Mouse (Mus musculus): ENCODE measurements at regions not wholly inside any gene's neighbourhood (a gene's known extent, or its start where the extent isn't known, plus 50 kb on each side); places are given as distances from the start of the nearest gene placed in this dataset.
A peak's percentile ranks its signal among the peaks of the same experiment; 100 is the strongest.

DNA sequence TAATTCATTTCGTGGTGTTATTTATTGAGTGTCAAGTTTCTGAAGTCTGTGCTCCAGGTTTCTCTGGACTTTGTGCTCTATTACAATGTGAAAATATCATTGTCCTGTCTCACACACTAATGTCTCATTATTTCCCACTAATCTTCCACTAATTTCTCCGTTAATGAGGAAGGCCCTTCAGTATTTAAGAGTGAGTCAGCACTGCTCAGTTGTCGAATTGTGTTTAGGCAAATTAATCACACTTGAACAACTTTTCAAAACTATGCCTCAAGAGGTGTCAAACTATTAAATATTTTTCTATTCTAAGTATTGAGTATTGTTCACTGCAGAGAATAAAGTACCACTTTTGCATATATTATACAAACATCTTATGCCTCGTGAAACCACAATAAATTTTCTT lies 1467.2 kb downstream of the D3Ertd751e start:
- no peaks in the 10 kb centered on the region for H3K4me1 ChIP-seq (ENCODE audit: control insufficient read depth in 1 of 2, insufficient read depth in 2 of 2, low read length in 2 of 2)
- H3K9me3 ChIP-seq (replicated peaks; ENCODE audit: insufficient read depth, low read length) = no peaks in the 10 kb centered on the region
- H3K27me3 ChIP-seq (ENCODE audit: control insufficient read depth in 1 of 2, insufficient read depth in 2 of 2, low read length in 2 of 2) = no peaks in the 10 kb centered on the region
- H3K9ac ChIP-seq (ENCODE audit: control insufficient read depth, low read depth, low read length, poor library complexity, severe bottlenecking) = no peak overlapping the region
- no peak overlapping the region for H3K27ac ChIP-seq (ENCODE audit: control insufficient read depth, low read depth, low read length)
- no peak for TF ChIP-seq NELFE (IDR thresholded peaks at IDR 0.05; ENCODE audit: low read depth, low read length)
- no peak for TF ChIP-seq ZKSCAN1 (IDR thresholded peaks at IDR 0.05; ENCODE audit: low read depth, low read length)
- no peak for TF ChIP-seq POLR2AphosphoS2 (IDR thresholded peaks at IDR 0.05; ENCODE audit: low read length)
- TF ChIP-seq CTCF (IDR thresholded peaks at IDR 0.05 in 2 of 3, conservative IDR thresholded peaks at IDR 0.05 in 1 of 3; ENCODE audit: control insufficient read depth in 1 of 3, insufficient read depth in 1 of 3, low read depth in 2 of 3, low read length in 3 of 3, poor library complexity in 1 of 3, severe bottlenecking in 1 of 3) = no peak
- no peak for TF ChIP-seq BHLHE40 (IDR thresholded peaks at IDR 0.05; ENCODE audit: borderline replicate concordance, low read depth, low read length)
- TF ChIP-seq POLR2AphosphoS5 (IDR thresholded peaks at IDR 0.05; ENCODE audit: borderline replicate concordance, low read depth, low read length) = no peak
- no peaks in the 10 kb centered on the region for H3K36me3 ChIP-seq (ENCODE audit: control insufficient read depth in 1 of 2, insufficient read depth in 2 of 2, low read length in 2 of 2)
- no peak for DNase-seq (ENCODE audit: low read depth, low spot score)
- no peaks in the 10 kb centered on the region for H3K79me2 ChIP-seq (ENCODE audit: control insufficient read depth, insufficient read depth, low read length, poor library complexity)
- no peak overlapping the region for H3K4me3 ChIP-seq (ENCODE audit: control insufficient read depth in 1 of 2, insufficient read depth in 1 of 2, low read depth in 2 of 2, low read length in 2 of 2)

- Histone ChIP-seq H3K27me3 (ENCODE audit: control insufficient read depth in 1 of 2, insufficient read depth in 2 of 2, low read length in 2 of 2) (no peaks in the 10 kb centered on the region), H3K36me3 (ENCODE audit: control insufficient read depth in 1 of 2, insufficient read depth in 2 of 2, low read length in 2 of 2) (no peaks in the 10 kb centered on the region), H3K9me3 (replicated peaks; ENCODE audit: insufficient read depth, low read length) (no peaks in the 10 kb centered on the region), H3K79me2 (ENCODE audit: control insufficient read depth, insufficient read depth, low read length, poor library complexity) (no peaks in the 10 kb centered on the region), H3K27ac (ENCODE audit: control insufficient read depth, low read depth, low read length) (no peak overlapping the region), H3K4me3 (ENCODE audit: control insufficient read depth in 1 of 2, insufficient read depth in 1 of 2, low read depth in 2 of 2, low read length in 2 of 2) (no peak overlapping the region), H3K9ac (ENCODE audit: control insufficient read depth, low read depth, low read length, poor library complexity, severe bottlenecking) (no peak overlapping the region), H3K4me1 (ENCODE audit: control insufficient read depth in 1 of 2, insufficient read depth in 2 of 2, low read length in 2 of 2) (no peaks in the 10 kb centered on the region)
- peak; percentile 34 for DNase-seq (ENCODE audit: low read depth, low spot score)
- TF ChIP-seq USF1 (IDR thresholded peaks at IDR 0.05; ENCODE audit: low read depth, low read length) = peak; percentile 59
- no peak for TF ChIP-seq NELFE (IDR thresholded peaks at IDR 0.05; ENCODE audit: low read depth, low read length)
Measured at GRCm38 (mm10) chr3:43218726-43219125, 1476.3 kb downstream of the D3Ertd751e start.

GRCm38 (mm10) chr3:43246639-43247038 lies 1504.2 kb downstream of the D3Ertd751e start:
- Histone ChIP-seq H3K9me3 (replicated peaks; ENCODE audit: insufficient read depth, low read length) (no peaks in the 10 kb centered on the region), H3K4me3 (ENCODE audit: control insufficient read depth in 1 of 2, insufficient read depth in 1 of 2, low read depth in 2 of 2, low read length in 2 of 2) (no peak overlapping the region), H3K36me3 (ENCODE audit: control insufficient read depth in 1 of 2, insufficient read depth in 2 of 2, low read length in 2 of 2) (no peaks in the 10 kb centered on the region), H3K27ac (ENCODE audit: control insufficient read depth, low read depth, low read length) (no peak overlapping the region), H3K79me2 (ENCODE audit: control insufficient read depth, insufficient read depth, low read length, poor library complexity) (no peaks in the 10 kb centered on the region), H3K27me3 (ENCODE audit: control insufficient read depth in 1 of 2, insufficient read depth in 2 of 2, low read length in 2 of 2) (no peaks in the 10 kb centered on the region), H3K9ac (ENCODE audit: control insufficient read depth, low read depth, low read length, poor library complexity, severe bottlenecking) (no peak overlapping the region), H3K4me1 (ENCODE audit: control insufficient read depth in 1 of 2, insufficient read depth in 2 of 2, low read length in 2 of 2) (no peaks in the 10 kb centered on the region)
- TF ChIP-seq ELF1 (IDR thresholded peaks at IDR 0.05; ENCODE audit: low read depth, low read length) (no peak), EP300 (IDR thresholded peaks at IDR 0.05; ENCODE audit: low read depth in 1 of 2, low read length in 2 of 2) (no peak), CHD2 (IDR thresholded peaks at IDR 0.05; ENCODE audit: low read length) (no peak), NELFE (IDR thresholded peaks at IDR 0.05; ENCODE audit: low read depth, low read length) (no peak), POLR2AphosphoS2 (IDR thresholded peaks at IDR 0.05; ENCODE audit: low read length) (no peak)
- no peak for DNase-seq (ENCODE audit: low read depth, low spot score)

Measured in MEL (cell line).